Mouse (Mus musculus): Measurements from ENCODE around the gene Eif2s1. TPM values are rescaled to one million over a fixed set of nuclear protein-coding genes. Genes with fewer than 3 reads are reported as not detected.
A peak's percentile ranks its signal among the peaks of the same experiment; 100 is the strongest.

Eif2s1 gene
- polyA plus RNA-seq, 2 experiments, result 49.6 to 198 TPM

GRCm38 (mm10) chr12:78903313-78903712, 41.7 kb downstream of the Eif2s1 start:
- H3K36me3 ChIP-seq (replicated peaks; ENCODE audit: control insufficient read depth, insufficient read depth, low read depth), result peaks cover 34% of the 10 kb centered on the region
- no peaks in the 10 kb centered on the region for H3K9me3 ChIP-seq (ENCODE audit: control insufficient read depth, low read length)
- TF ChIP-seq EP300 (IDR thresholded peaks at IDR 0.05; ENCODE audit: low read depth) (no peak), CTCF (IDR thresholded peaks at IDR 0.05; ENCODE audit: low read depth) (no peak)
- ATAC-seq (ENCODE audit: insufficient read depth) (no peak), DNase-seq (ENCODE audit: low read depth in 3 of 3, low spot score in 3 of 3) (no peak)
- peak overlapping the region; percentile 68; the same call in 1 of the 2 replicates for H3K4me2 ChIP-seq (ENCODE audit: low read depth)
- no peak overlapping the region for H3K27ac ChIP-seq
- H3K9ac ChIP-seq (replicated peaks), result no peak overlapping the region
- no peaks in the 10 kb centered on the region for H3K27me3 ChIP-seq (ENCODE audit: control insufficient read depth, insufficient read depth, low read length)
- no peak overlapping the region for H3K4me3 ChIP-seq (ENCODE audit: insufficient read depth in 1 of 2, low read depth in 2 of 2, low read length in 2 of 2)
- WGBS (ENCODE audit: insufficient replicate concordance), result 83% methylated on average over 4 of the region's 4 CpGs
- peaks cover 19 to 21% of the 10 kb centered on the region in 2 experiments for H3K4me1 ChIP-seq (replicated peaks; ENCODE audit: control insufficient read depth in 2 of 2, insufficient read depth in 2 of 2, low read length in 1 of 2)

GRCm38 (mm10) chr12:78904499-78904898, 42.9 kb downstream of the Eif2s1 start:
- DNase-seq (ENCODE audit: low read depth in 3 of 3, low spot score in 3 of 3) (no peak), ATAC-seq (ENCODE audit: insufficient read depth) (no peak)
- Histone ChIP-seq H3K4me1 (replicated peaks; ENCODE audit: control insufficient read depth in 2 of 2, insufficient read depth in 2 of 2, low read length in 1 of 2) (peaks cover 25 to 27% of the 10 kb centered on the region in 2 experiments), H3K27ac (peak overlapping the region; percentile 55), H3K36me3 (replicated peaks; ENCODE audit: control insufficient read depth, insufficient read depth, low read depth) (peaks cover 26% of the 10 kb centered on the region), H3K4me3 (ENCODE audit: insufficient read depth in 1 of 2, low read depth in 2 of 2, low read length in 2 of 2) (peak overlapping the region; percentile 75 to 88), H3K27me3 (ENCODE audit: control insufficient read depth, insufficient read depth, low read length) (no peaks in the 10 kb centered on the region), H3K9ac (replicated peaks) (peak overlapping the region; percentile 70), H3K4me2 (ENCODE audit: low read depth) (peak overlapping the region; percentile 68), H3K9me3 (ENCODE audit: control insufficient read depth, low read length) (no peaks in the 10 kb centered on the region; the same call in 1 of the 2 replicates)
- 80% methylated on average over 7 of the region's 7 CpGs for WGBS (ENCODE audit: insufficient replicate concordance)
- TF ChIP-seq EP300 (IDR thresholded peaks at IDR 0.05; ENCODE audit: low read depth) (no peak), CTCF (IDR thresholded peaks at IDR 0.05; ENCODE audit: low read depth) (no peak)

DNA sequence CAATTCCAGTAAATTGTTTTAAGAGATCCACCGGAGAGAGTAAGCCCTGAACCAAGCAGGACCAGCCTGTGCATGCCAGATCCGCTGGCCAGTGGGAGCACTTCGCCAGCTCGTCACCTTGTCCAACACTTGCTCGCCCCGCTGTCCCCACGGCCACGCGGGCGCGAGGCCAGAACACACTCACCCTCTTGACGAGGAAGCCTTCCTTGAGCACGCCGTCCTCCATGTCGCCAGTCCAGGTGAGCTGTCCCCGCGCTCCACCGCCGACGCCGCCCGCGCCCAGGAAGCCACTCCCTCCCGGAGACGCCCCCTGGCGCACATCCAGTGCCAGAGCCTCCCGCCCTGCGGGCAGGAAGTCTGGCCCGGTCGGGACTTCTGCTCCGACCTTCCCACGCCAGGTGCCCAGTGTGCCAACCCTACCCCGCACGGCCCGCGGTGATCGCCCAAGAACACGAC, 45.1 kb downstream of the Eif2s1 start, which contains the start of gene Plek2:
TSS of gene Plek2 (minus strand) at position 258 of the 456 bp plus-strand sequence.
- WGBS (ENCODE audit: insufficient replicate concordance), result 3% methylated on average over 38 of the region's 38 CpGs
- DNase-seq (ENCODE audit: low read depth in 3 of 3, low spot score in 3 of 3) (peak; percentile 57 to 68 (median 58)), ATAC-seq (ENCODE audit: insufficient read depth) (peak; percentile 49)
- Histone ChIP-seq H3K4me3 (ENCODE audit: insufficient read depth in 1 of 2, low read depth in 2 of 2, low read length in 2 of 2) (peak within 1 kb of the TSS; percentile 75 to 88), H3K27ac (peak within 1 kb of the TSS; percentile 58), H3K4me1 (replicated peaks; ENCODE audit: control insufficient read depth in 2 of 2, insufficient read depth in 2 of 2, low read length in 1 of 2) (peaks cover 38 to 40% of the 10 kb centered on the region in 2 experiments), H3K4me2 (ENCODE audit: low read depth) (peak within 1 kb of the TSS; percentile 68), H3K36me3 (replicated peaks; ENCODE audit: control insufficient read depth, insufficient read depth, low read depth) (peaks cover 15% of the 10 kb centered on the region), H3K9ac (replicated peaks) (peak within 1 kb of the TSS; percentile 90), H3K9me3 (ENCODE audit: control insufficient read depth, low read length) (no peaks in the 10 kb centered on the region; the same call in 1 of the 2 replicates), H3K27me3 (ENCODE audit: control insufficient read depth, insufficient read depth, low read length) (no peaks in the 10 kb centered on the region; the same call in 1 of the 2 replicates)
- TF ChIP-seq CTCF (IDR thresholded peaks at IDR 0.05; ENCODE audit: low read depth) (peak; percentile 81), EP300 (IDR thresholded peaks at IDR 0.05; ENCODE audit: low read depth) (no peak)

DNA sequence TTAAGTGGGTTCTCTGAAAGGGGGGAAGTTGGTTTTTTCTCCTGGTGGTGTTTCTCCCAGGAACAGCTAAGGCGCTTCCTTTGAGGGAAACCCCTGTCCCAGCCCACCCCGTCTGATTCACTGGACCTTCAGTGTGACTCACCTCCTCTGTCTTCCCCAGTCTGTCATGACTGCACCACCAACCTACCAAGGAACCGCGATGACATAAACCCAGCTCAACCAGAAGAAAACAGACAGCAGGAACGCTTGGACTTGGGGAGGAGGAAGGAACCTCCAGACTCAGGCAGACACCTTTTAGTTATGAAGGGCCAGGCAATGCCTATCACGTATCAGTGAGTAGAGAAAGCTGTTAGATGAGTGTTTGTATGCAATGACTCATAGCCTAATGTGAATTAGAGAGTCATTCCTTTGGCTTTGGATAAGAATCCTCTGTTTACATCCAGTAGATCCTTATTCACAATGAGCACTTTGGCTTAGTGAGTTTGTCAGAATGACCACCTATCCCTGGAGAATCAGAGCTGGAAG, 46.5 kb downstream of the Eif2s1 start:
- ATAC-seq (ENCODE audit: insufficient read depth), result no peak
- Histone ChIP-seq H3K9ac (replicated peaks) (no peak overlapping the region), H3K36me3 (replicated peaks; ENCODE audit: control insufficient read depth, insufficient read depth, low read depth) (peaks cover 9% of the 10 kb centered on the region), H3K4me1 (replicated peaks; ENCODE audit: control insufficient read depth in 2 of 2, insufficient read depth in 2 of 2, low read length in 1 of 2) (peaks cover 42 to 44% of the 10 kb centered on the region in 2 experiments), H3K27me3 (ENCODE audit: control insufficient read depth, insufficient read depth, low read length) (peaks cover 4% of the 10 kb centered on the region), H3K9me3 (ENCODE audit: control insufficient read depth, low read length) (no peaks in the 10 kb centered on the region; the same call in 1 of the 2 replicates), H3K27ac (no peak overlapping the region; the same call in 1 of the 2 replicates), H3K4me2 (ENCODE audit: low read depth) (no peak overlapping the region), H3K4me3 (ENCODE audit: insufficient read depth in 1 of 2, low read depth in 2 of 2, low read length in 2 of 2) (no peak overlapping the region)
- WGBS (ENCODE audit: insufficient replicate concordance), result 67% methylated on average over 6 of the region's 6 CpGs
- TF ChIP-seq CTCF (IDR thresholded peaks at IDR 0.05; ENCODE audit: low read depth), result no peak
- no peak for TF ChIP-seq EP300 (IDR thresholded peaks at IDR 0.05; ENCODE audit: low read depth)
- no peak for DNase-seq (ENCODE audit: low read depth in 3 of 3, low spot score in 3 of 3)

GRCm38 (mm10) chr12:78910684-78911461, 49.3 kb downstream of the Eif2s1 start:
- H3K4me3 ChIP-seq (ENCODE audit: insufficient read depth in 1 of 2, low read depth in 2 of 2, low read length in 2 of 2), result peak overlapping the region; percentile 77 to 88
- peaks cover 57 to 61% of the 10 kb centered on the region in 2 experiments for H3K4me1 ChIP-seq (replicated peaks; ENCODE audit: control insufficient read depth in 2 of 2, insufficient read depth in 2 of 2, low read length in 1 of 2)
- H3K27me3 ChIP-seq (ENCODE audit: control insufficient read depth, insufficient read depth, low read length), result peaks cover 4% of the 10 kb centered on the region
- H3K9ac ChIP-seq (replicated peaks), result peak overlapping the region; percentile 81
- no peaks in the 10 kb centered on the region for H3K36me3 ChIP-seq (replicated peaks; ENCODE audit: control insufficient read depth, insufficient read depth, low read depth)
- H3K27ac ChIP-seq, result peak overlapping the region; percentile 97
- WGBS (ENCODE audit: insufficient replicate concordance), result 1% methylated on average over 16 of the region's 16 CpGs
- TF ChIP-seq EP300 (IDR thresholded peaks at IDR 0.05; ENCODE audit: low read depth), result peak; percentile 91
- no peak for TF ChIP-seq CTCF (IDR thresholded peaks at IDR 0.05; ENCODE audit: low read depth)
- H3K4me2 ChIP-seq (ENCODE audit: low read depth), result peak overlapping the region; percentile 92
- peak; percentile 84 to 89 (median 87) for DNase-seq (ENCODE audit: low read depth in 3 of 3, low spot score in 3 of 3)
- no peaks in the 10 kb centered on the region; the same call in 1 of the 2 replicates for H3K9me3 ChIP-seq (ENCODE audit: control insufficient read depth, low read length)
- peak; percentile 84 for ATAC-seq (ENCODE audit: insufficient read depth)
